Mouse (Mus musculus) midbrain, embryonic 13.5 days (tissue): Measurements from ENCODE around the gene Ugt2b35. TPM values are rescaled to one million over a fixed set of nuclear protein-coding genes. Genes with fewer than 3 reads are reported as not detected.
"Not testable (repeated sequence)": the region's sequence is repeated elsewhere in the genome, so short reads cannot be mapped to it uniquely, and the experiment has no call there.

ENCODE experiments used
- ATAC-seq: fragments of 200-750 bp; cut with Nextera tagmentation; 2 replicates; pipeline ENCODE4 v1.8.0; 2017; ENCODE audit warnings: mild to moderate bottlenecking, moderate TSS enrichment, moderate library complexity
- H3K27ac ChIP-seq: fragments of 300-500 bp; sonication (generic); 2 replicates; pipeline ENCODE4 v1.5.1; 2015; ENCODE audit warnings: inconsistent platforms, mild to moderate bottlenecking, moderate library complexity
- H3K27me3 ChIP-seq: fragments of 300-500 bp; sonication (generic); 2 replicates; pipeline ENCODE4 v1.6.1; 2015; ENCODE audit warnings: mild to moderate bottlenecking, inconsistent platforms
- H3K36me3 ChIP-seq: fragments of 300-500 bp; sonication (generic); 2 replicates; pipeline ENCODE4 v1.6.1; 2015; ENCODE audit warnings: mild to moderate bottlenecking, inconsistent platforms
- H3K4me1 ChIP-seq: fragments of 300-500 bp; sonication (generic); replicated peaks from 2 replicates; pipeline ENCODE4 v1.6.1; 2015; ENCODE audit warnings: inconsistent platforms
- H3K4me2 ChIP-seq: fragments of 300-500 bp; sonication (generic); replicated peaks from 2 replicates; pipeline ENCODE4 v1.6.1; 2015; ENCODE audit warnings: moderate library complexity, mild to moderate bottlenecking, inconsistent platforms
- H3K4me3 ChIP-seq: fragments of 300-500 bp; sonication (generic); replicated peaks from 2 replicates; pipeline ENCODE4 v1.5.1; 2015; ENCODE audit warnings: mild to moderate bottlenecking, inconsistent platforms
- H3K9ac ChIP-seq: fragments of 300-500 bp; sonication (generic); replicated peaks from 2 replicates; pipeline ENCODE4 v1.6.1; 2015; ENCODE audit warnings: mild to moderate bottlenecking, inconsistent platforms
- H3K9me3 ChIP-seq: fragments of 300-500 bp; sonication (generic); 2 replicates; pipeline ENCODE4 v1.6.1; 2016; ENCODE audit warnings: mild to moderate bottlenecking, inconsistent platforms
- WGBS: fragments of 180-500 bp; shearing (Covaris S2); methylation state at CpG from one replicate; pipeline ENCODE4 v1.1.7; 2015; 5-methylcytosine and 5-hydroxymethylcytosine counted together
- polyA plus RNA-seq: library from polyadenylated mRNA; unstranded; fragments of >200 nt; fragmentation: Nextera tagmentation; extraction: Ambion mirVana; gene quantifications from 2 replicates; pipeline ENCODE4 v1.2.1, GENCODE M21; 2015

The Ugt2b35 gene
- polyA plus RNA-seq, result not detected in 2 replicates

DNA sequence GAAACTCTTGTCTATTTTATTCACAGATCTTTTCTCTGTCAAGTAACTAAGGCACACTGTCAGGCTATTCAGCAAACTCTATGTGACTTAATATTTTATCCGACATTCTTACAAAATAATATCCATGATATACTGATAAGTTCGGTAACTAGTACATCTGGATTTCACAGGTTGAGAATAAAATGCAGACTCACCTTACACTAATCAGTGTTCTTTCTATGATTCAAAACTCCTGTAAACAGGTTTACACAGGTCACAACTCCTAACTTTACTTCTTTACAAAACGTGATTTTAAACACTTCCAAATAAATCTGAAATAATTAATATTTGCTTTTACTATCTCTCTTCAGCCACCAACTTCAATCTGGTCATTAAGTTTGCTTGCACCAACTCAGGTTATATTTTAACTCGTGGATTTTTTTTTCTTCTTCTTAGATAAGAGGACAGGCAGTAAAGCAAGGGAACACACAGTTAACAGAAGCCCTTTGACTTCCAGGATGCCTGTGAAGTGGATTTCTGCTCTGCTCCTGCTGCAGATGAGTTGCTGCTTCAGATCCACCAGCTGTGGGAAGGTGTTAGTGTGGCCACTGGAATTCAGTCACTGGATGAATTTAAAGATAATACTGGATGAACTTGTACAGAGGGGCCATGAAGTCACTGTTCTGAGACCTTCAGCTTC lies at the start of gene Ugt2b35:
Gene Ugt2b35 (plus strand): TSS at position 466 of the 679 bp plus-strand sequence.
- no peak for ATAC-seq
- no peak within 1 kb of the TSS for H3K4me3 ChIP-seq
- 82% methylated on average over 4 of the region's 4 CpGs for WGBS
- H3K4me2 ChIP-seq, result no peak within 1 kb of the TSS
- H3K36me3 ChIP-seq, result no peaks in the 10 kb centered on the region
- H3K9me3 ChIP-seq, result no peaks in the 10 kb centered on the region
- no peak within 1 kb of the TSS for H3K9ac ChIP-seq
- no peaks in the 10 kb centered on the region for H3K4me1 ChIP-seq
- H3K27ac ChIP-seq, result no peak within 1 kb of the TSS
- no peaks in the 10 kb centered on the region for H3K27me3 ChIP-seq

DNA sequence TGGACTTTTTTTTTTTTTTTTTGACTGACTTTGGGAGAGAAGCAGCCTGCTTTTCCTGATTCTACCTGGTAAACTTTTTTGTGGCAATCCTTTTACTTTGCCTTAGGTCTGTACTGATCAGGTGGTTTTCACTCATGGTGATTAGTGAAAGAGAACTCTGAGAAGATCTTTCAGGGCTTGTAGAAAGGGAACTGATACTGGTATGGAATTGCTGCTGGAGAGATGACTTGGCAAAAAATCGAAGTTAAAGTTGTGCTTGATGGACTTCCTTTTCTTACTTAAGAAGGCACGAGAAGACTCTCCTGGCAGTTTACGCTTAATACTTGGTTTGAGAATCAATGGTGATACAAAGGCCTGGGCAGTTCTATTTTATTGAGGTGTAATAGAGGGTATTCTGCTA lies 40.2 kb upstream of the Ugt2b35 start:
- no peaks in the 10 kb centered on the region for H3K9me3 ChIP-seq
- H3K27me3 ChIP-seq, result no peaks in the 10 kb centered on the region
- no peak overlapping the region for H3K4me3 ChIP-seq
- H3K4me1 ChIP-seq, result no peaks in the 10 kb centered on the region
- no peaks in the 10 kb centered on the region for H3K36me3 ChIP-seq
- no peak overlapping the region for H3K9ac ChIP-seq
- H3K4me2 ChIP-seq, result no peak overlapping the region
- no peak overlapping the region for H3K27ac ChIP-seq
- ATAC-seq, result no peak
- 91% methylated on average over 3 of the region's 3 CpGs for WGBS

DNA sequence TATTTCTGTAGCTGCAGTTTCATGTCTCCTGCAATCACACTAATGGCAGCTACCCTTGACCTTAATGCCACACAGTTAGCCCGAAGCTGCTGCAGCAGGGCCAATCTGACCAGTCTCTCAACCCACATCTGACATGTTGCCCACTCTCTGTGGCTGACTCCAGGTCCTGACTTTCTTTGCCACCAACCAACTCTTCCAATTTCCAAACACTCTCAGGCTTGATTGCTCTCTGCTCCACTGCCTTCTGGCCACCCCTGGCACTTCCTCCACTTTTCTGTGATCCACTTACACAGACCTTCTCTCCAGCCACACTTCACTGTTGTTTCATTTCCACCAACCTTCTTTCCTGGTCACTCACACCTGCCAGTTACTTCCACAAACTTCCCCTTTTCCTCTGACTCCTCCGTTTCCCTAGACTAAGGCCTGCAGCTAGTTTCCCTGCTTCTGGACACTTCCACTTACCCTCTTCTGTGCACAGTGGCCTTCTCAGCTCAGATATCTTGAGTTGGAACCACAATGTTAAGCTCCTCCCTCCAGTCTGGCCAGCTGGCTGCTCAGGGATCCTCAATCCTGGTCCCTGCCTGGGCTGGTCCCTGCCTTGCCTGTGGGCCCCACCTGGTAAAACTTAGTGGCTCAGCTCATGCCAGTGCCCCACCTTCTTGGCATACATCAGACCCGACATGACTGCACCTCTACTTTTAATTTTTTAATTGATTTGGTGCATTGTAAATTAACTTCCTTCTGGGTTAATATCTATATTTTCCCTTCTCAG lies 38.9 kb upstream of the Ugt2b35 start:
- H3K27ac ChIP-seq, result no peak overlapping the region
- no peak overlapping the region for H3K4me3 ChIP-seq
- no peaks in the 10 kb centered on the region for H3K36me3 ChIP-seq
- H3K9me3 ChIP-seq, result no peaks in the 10 kb centered on the region
- no peak for ATAC-seq
- H3K27me3 ChIP-seq, result no peaks in the 10 kb centered on the region
- H3K4me2 ChIP-seq, result no peak overlapping the region
- H3K4me1 ChIP-seq, result no peaks in the 10 kb centered on the region
- no peak overlapping the region for H3K9ac ChIP-seq
- 87% methylated on average over 3 of the region's 3 CpGs for WGBS

DNA sequence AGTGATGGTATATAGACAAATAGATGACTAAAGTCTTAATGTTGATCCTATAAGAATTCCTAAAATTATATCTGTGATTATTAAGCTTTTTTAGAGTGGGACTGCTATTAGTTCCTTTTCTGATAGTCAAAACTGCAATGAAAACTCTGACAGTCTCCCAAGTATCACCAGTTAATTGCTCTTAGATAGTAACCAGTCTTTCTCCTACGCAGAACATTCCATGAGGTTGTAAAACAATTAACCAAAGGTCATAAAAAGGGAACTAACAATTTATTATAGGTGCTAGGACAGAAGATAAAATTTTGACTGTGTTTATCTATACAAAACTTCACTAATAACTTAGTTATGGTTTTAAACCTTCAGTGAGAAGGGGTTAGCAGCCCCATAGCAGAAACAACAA lies 37.8 kb upstream of the Ugt2b35 start:
- H3K27ac ChIP-seq, H3K4me2 ChIP-seq, H3K36me3 ChIP-seq, H3K27me3 ChIP-seq, ATAC-seq, H3K9ac ChIP-seq, H3K4me3 ChIP-seq, H3K9me3 ChIP-seq, H3K4me1 ChIP-seq: not testable (repeated sequence)
- 90% methylated on average over 1 of the region's 1 CpGs for WGBS

DNA sequence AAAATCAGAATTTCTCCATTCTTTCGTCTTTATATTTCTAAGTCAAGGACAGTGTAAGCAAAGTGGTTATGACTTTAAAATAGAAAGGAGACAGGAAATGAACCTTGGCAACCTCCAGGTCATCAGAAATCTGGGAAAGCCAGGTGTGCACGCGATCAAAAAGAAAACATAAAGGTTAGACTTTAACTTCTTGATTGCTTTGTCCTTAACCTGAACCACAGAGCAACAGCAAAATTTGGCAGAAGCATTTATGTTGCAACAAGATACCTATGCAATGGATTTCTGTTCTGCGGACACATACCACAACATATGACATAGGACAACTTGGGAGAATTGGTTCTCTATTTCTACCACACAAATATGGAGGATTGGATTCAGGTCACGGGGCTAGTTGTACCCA lies 33.4 kb upstream of the Ugt2b35 start:
- 95% methylated on average over 5 of the region's 5 CpGs for WGBS
- not testable (repeated sequence) for ATAC-seq

DNA sequence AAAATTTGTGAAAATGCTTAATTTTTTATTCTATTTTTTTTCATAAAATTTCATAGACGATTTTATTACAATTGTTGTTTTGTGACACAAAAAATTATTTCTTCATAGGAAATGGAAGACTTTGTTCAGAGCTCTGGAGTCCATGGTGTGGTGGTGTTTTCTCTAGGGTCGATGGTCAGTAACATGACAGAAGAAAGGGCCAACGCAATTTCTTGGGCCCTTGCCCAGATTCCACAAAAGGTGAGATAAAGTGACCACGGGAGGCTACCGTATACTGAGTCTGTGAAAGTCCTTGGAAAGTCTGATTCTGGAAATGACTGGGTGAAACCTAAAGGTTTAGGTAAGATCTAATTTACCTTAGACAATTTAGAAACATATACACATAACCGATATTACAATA lies 4.1 kb downstream of the Ugt2b35 start:
- Histone ChIP-seq H3K9ac (no peak overlapping the region), H3K9me3 (no peaks in the 10 kb centered on the region), H3K27ac (no peak overlapping the region), H3K4me2 (no peak overlapping the region), H3K27me3 (no peaks in the 10 kb centered on the region), H3K4me3 (no peak overlapping the region), H3K36me3 (no peaks in the 10 kb centered on the region), H3K4me1 (no peaks in the 10 kb centered on the region)
- WGBS, result 85% methylated on average over 6 of the region's 6 CpGs
- no peak for ATAC-seq

More for the DNA sequence above, 33.4 kb upstream of the Ugt2b35 start:
- not testable (repeated sequence) for H3K4me3 ChIP-seq, H3K27me3 ChIP-seq, H3K27ac ChIP-seq, H3K36me3 ChIP-seq, H3K4me1 ChIP-seq, H3K9me3 ChIP-seq, H3K4me2 ChIP-seq, H3K9ac ChIP-seq

DNA sequence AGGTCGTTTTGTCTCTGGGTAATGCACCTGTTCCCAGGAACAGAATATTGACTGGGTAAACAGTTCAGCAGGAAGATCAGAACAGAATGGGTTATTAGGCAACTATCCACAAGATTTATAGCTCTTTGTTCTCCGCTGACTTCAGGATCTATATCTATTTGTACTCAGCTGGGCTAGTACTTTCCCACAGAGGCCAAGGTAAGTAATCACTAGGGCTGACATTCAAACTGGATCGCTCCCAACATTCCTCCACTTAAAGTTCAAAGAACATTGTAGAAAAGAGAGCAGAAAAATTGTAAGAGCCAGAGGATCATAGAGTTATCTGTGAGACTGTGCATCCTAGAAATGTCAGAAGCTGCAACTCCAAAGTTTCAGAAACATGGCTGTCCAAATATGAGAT lies 14.8 kb downstream of the Ugt2b35 start:
- Histone ChIP-seq H3K36me3 (no peaks in the 10 kb centered on the region), H3K9ac (no peak overlapping the region), H3K4me1 (no peaks in the 10 kb centered on the region), H3K4me2 (no peak overlapping the region), H3K9me3 (no peaks in the 10 kb centered on the region), H3K27ac (no peak overlapping the region), H3K4me3 (no peak overlapping the region), H3K27me3 (no peaks in the 10 kb centered on the region)
- WGBS, result 88% methylated on average over 3 of the region's 3 CpGs
- ATAC-seq, result no peak

DNA sequence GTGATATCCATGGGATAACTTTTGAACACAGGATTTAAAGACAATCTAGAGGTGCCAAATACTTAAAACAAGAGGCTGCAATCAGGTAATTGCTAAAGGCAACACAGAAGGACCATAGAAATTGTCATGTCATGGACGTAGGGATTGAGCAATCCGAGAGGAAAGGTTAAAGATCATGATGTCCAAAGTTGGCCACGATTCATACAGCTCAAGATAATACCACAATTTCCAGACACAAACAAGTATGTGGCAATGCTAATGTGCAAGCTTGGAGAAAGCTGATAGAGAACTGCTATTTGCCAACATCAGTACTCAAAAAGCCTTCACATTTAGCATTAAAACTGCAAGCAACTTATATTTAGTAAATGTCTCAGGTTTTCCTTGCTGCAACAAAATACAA lies 26.7 kb downstream of the Ugt2b35 start:
- Histone ChIP-seq H3K36me3 (no peaks in the 10 kb centered on the region), H3K9ac (no peak overlapping the region)
- 84% methylated on average over 3 of the region's 3 CpGs for WGBS

DNA sequence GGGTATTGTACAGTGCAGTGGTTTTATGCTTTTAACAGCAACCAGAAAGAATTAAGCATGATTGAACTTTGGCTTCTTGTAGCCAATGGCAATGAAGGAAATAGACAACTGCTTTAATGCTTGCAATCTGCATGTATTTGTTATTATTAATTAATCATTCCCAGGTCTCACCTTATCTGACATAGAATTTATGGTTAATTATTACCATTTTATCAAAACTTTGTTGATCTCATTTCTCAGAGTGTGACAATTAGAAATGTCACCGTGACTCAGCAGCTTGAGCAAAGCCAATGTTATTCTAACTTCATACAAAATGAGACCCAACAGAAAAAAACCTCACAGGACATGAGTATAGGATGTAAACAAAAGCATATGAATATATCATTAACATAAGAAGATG lies 30.0 kb downstream of the Ugt2b35 start:
- no peak overlapping the region for H3K4me2 ChIP-seq
- H3K4me3 ChIP-seq, result no peak overlapping the region
- no peak overlapping the region for H3K27ac ChIP-seq
- no peaks in the 10 kb centered on the region for H3K36me3 ChIP-seq
- WGBS, result 92% methylated on average over 1 of the region's 1 CpGs
- H3K27me3 ChIP-seq, result no peaks in the 10 kb centered on the region
- no peaks in the 10 kb centered on the region for H3K4me1 ChIP-seq
- H3K9me3 ChIP-seq, result no peaks in the 10 kb centered on the region
- ATAC-seq, result no peak
- H3K9ac ChIP-seq, result no peak overlapping the region

More for the DNA sequence above, 26.7 kb downstream of the Ugt2b35 start:
- H3K27me3 ChIP-seq, result no peaks in the 10 kb centered on the region
- no peak for ATAC-seq
- no peak overlapping the region for H3K27ac ChIP-seq
- no peaks in the 10 kb centered on the region for H3K4me1 ChIP-seq
- no peak overlapping the region for H3K4me3 ChIP-seq
- H3K9me3 ChIP-seq, result no peaks in the 10 kb centered on the region
- no peak overlapping the region for H3K4me2 ChIP-seq

Other genes starting within 250 kb of the Ugt2b35 start
- gene Ythdc1, start 196.6 kb upstream of the Ugt2b35 start, polyA plus RNA-seq, result 44.1 and 46.8 TPM in 2 replicates
- gene Ugt2b34, start 93.9 kb upstream of the Ugt2b35 start, polyA plus RNA-seq, result 0.13 TPM in 1 of 2 replicates, not detected in the other
- not detected in 2 replicates for gene Ugt2b1, start 74.3 kb upstream of the Ugt2b35 start, polyA plus RNA-seq
- gene Ugt2b36, start 91.7 kb downstream of the Ugt2b35 start, polyA plus RNA-seq, result not detected in 2 replicates
- not detected in 2 replicates for gene Ugt2b5, start 139.5 kb downstream of the Ugt2b35 start, polyA plus RNA-seq